Mouse (Mus musculus) heart, embryonic 12.5 days (tissue): ENCODE data around the gene Gm49355. TPM values are rescaled to one million over a fixed set of nuclear protein-coding genes. Genes with fewer than 3 reads are reported as not detected.
"Not testable (repeated sequence)": the region's sequence is repeated elsewhere in the genome, so short reads cannot be mapped to it uniquely, and the experiment has no call there.

ENCODE experiments used
- ATAC-seq: fragments of 200-750 bp; cut with Nextera tagmentation; 2 replicates; pipeline ENCODE4 v1.8.0; 2017; ENCODE audit warnings: moderate TSS enrichment, moderate library complexity; ENCODE audit not compliant: insufficient number of reproducible peaks, low FRiP score
- H3K27ac ChIP-seq: fragments of 300-500 bp; sonication (generic); 2 replicates; pipeline ENCODE4 v1.5.1; 2016; ENCODE audit warnings: mild to moderate bottlenecking, moderate library complexity; ENCODE audit not compliant: poor library complexity, severe bottlenecking
- H3K27me3 ChIP-seq: fragments of 300-500 bp; sonication (generic); replicated peaks from 2 replicates; pipeline ENCODE4 v1.6.1; 2016; ENCODE audit warnings: mild to moderate bottlenecking, moderate library complexity
- H3K36me3 ChIP-seq: fragments of 300-500 bp; sonication (generic); 2 replicates; pipeline ENCODE4 v1.6.1; 2016; ENCODE audit warnings: mild to moderate bottlenecking, moderate library complexity
- H3K4me1 ChIP-seq: fragments of 300-500 bp; sonication (generic); replicated peaks from 2 replicates; pipeline ENCODE4 v1.6.1; 2016; ENCODE audit warnings: mild to moderate bottlenecking
- H3K4me2 ChIP-seq: fragments of 300-500 bp; sonication (generic); 2 replicates; pipeline ENCODE4 v1.6.1; 2016; ENCODE audit warnings: mild to moderate bottlenecking, moderate library complexity
- H3K4me3 ChIP-seq: fragments of 300-500 bp; sonication (generic); 2 replicates; pipeline ENCODE4 v1.5.1; 2016; ENCODE audit warnings: mild to moderate bottlenecking
- H3K9ac ChIP-seq: fragments of 300-500 bp; sonication (generic); 2 replicates; pipeline ENCODE4 v1.6.1; 2016; ENCODE audit warnings: mild to moderate bottlenecking, moderate library complexity
- H3K9me3 ChIP-seq: fragments of 300-500 bp; sonication (generic); replicated peaks from 2 replicates; pipeline ENCODE4 v1.6.1; 2016; ENCODE audit warnings: mild to moderate bottlenecking, moderate library complexity
- WGBS: fragments of 180-500 bp; shearing (Covaris S2); methylation state at CpG from one replicate; pipeline ENCODE4 v1.1.7; 2016; 5-methylcytosine and 5-hydroxymethylcytosine counted together
- polyA plus RNA-seq: library from polyadenylated mRNA; unstranded; fragments of >200 nt; fragmentation: Nextera tagmentation; extraction: Ambion mirVana; gene quantifications from 2 replicates; pipeline ENCODE4 v1.2.1, GENCODE M21; 2016

Gm49355 gene
- polyA plus RNA-seq = 0.14 and 0.18 TPM in 2 replicates

GRCm38 (mm10) chr14:12283641-12284040 lies at the start of gene Gm49355:
Gene Gm49355, plus strand, starts transcription at chr14:12283976.
- no peak for ATAC-seq

GRCm38 (mm10) chr14:12243726-12244125 lies 40.0 kb upstream of the Gm49355 start:
- H3K4me2 ChIP-seq = no peak overlapping the region
- H3K4me1 ChIP-seq = no peaks in the 10 kb centered on the region
- 59% methylated on average over 4 of the region's 4 CpGs for WGBS
- ATAC-seq = no peak
- H3K36me3 ChIP-seq = peaks cover 4% of the 10 kb centered on the region; the same call in 1 of the 2 replicates
- no peak overlapping the region for H3K27ac ChIP-seq
- no peak overlapping the region for H3K4me3 ChIP-seq
- H3K9ac ChIP-seq = no peak overlapping the region
- H3K9me3 ChIP-seq = no peaks in the 10 kb centered on the region
- H3K27me3 ChIP-seq = no peaks in the 10 kb centered on the region

More at GRCm38 (mm10) chr14:12283641-12284040, at the start of gene Gm49355:
- no peaks in the 10 kb centered on the region for H3K36me3 ChIP-seq
- H3K4me1 ChIP-seq = no peaks in the 10 kb centered on the region
- H3K9ac ChIP-seq = peak within 1 kb of the TSS; percentile 78
- peak within 1 kb of the TSS; percentile 87 for H3K4me2 ChIP-seq
- H3K27ac ChIP-seq = peak within 1 kb of the TSS; percentile 89
- 84% methylated on average over 6 of the region's 6 CpGs for WGBS
- peak within 1 kb of the TSS; percentile 65 for H3K4me3 ChIP-seq
- H3K27me3 ChIP-seq = peaks cover 5% of the 10 kb centered on the region; the same call in 1 of the 2 replicates
- H3K9me3 ChIP-seq = no peaks in the 10 kb centered on the region

DNA sequence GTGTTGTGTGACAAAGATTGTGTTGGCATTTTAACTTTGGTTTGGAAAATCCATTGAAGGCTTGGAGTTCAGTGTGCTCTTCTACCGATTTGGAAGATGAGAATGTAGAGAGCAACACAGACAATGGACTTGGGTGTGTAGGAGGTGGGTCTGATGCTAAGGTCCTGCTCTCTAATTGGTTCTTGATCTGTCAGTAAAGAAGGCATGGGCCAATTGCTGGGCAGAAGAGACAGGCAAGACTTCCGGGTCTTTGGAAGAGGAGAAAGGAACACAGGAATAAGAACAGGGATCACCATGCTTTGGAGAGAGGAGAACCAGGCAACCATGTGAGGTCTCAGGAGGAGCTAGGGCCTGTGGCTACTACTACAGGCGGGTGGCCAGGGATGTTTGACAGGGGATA lies 7.7 kb upstream of the Gm49355 start:
- Histone ChIP-seq H3K4me2 (no peak overlapping the region), H3K4me1 (no peaks in the 10 kb centered on the region), H3K9me3 (no peaks in the 10 kb centered on the region), H3K36me3 (no peaks in the 10 kb centered on the region), H3K27ac (no peak overlapping the region), H3K9ac (no peak overlapping the region), H3K4me3 (no peak overlapping the region), H3K27me3 (no peaks in the 10 kb centered on the region)
- WGBS = 53% methylated on average over 3 of the region's 3 CpGs
- no peak for ATAC-seq

- no peaks in the 10 kb centered on the region for H3K4me1 ChIP-seq
- peaks cover 4% of the 10 kb centered on the region; the same call in 1 of the 2 replicates for H3K36me3 ChIP-seq
- peak within 1 kb of the TSS; percentile 89 for H3K27ac ChIP-seq
- peaks cover 5% of the 10 kb centered on the region; the same call in 1 of the 2 replicates for H3K27me3 ChIP-seq
- peak within 1 kb of the TSS; percentile 87 for H3K4me2 ChIP-seq
- H3K4me3 ChIP-seq = peak within 1 kb of the TSS; percentile 65
- no peaks in the 10 kb centered on the region for H3K9me3 ChIP-seq
- peak; percentile 96 for ATAC-seq
- 2% methylated on average over 48 of the region's 48 CpGs for WGBS
- peak within 1 kb of the TSS; percentile 78 for H3K9ac ChIP-seq
These were observed 551 bp downstream of the Gm49355 start, which contains the start of gene 3830406C13Rik for GRCm38 (mm10) chr14:12284141-12284912. Gene 3830406C13Rik, plus strand, starts transcription at chr14:12284173.

GRCm38 (mm10) chr14:12289747-12290146 lies 6.0 kb downstream of the Gm49355 start:
- H3K4me2 ChIP-seq, H3K4me1 ChIP-seq, ATAC-seq: not testable (repeated sequence)

DNA sequence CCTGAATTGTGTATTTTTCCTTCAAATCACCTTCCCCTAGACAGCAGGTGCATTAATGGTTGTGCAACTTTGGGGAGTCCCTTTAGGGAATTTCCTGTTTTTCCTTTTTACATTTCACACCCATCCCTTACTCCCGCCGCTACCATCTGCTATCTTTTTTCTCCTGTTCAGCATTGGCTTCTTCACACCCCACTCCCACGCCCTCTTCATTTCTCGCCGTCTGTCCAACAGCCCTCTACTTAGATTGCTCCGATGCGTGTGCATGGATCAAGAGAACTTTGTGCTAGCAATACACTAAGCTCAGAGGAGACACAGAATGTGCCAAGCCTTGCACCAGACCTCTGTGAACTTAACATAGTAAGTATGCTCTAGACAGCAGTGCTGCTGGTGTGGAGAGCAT lies 12.6 kb downstream of the Gm49355 start:
- Histone ChIP-seq H3K27ac (no peak overlapping the region), H3K4me2 (no peak overlapping the region), H3K4me3 (no peak overlapping the region), H3K4me1 (no peaks in the 10 kb centered on the region), H3K36me3 (peaks cover 10% of the 10 kb centered on the region), H3K9ac (no peak overlapping the region), H3K9me3 (no peaks in the 10 kb centered on the region), H3K27me3 (no peaks in the 10 kb centered on the region)
- WGBS = 80% methylated on average over 7 of the region's 7 CpGs
- ATAC-seq = no peak

More at GRCm38 (mm10) chr14:12289747-12290146, 6.0 kb downstream of the Gm49355 start:
- not testable (repeated sequence) for H3K9ac ChIP-seq, H3K27ac ChIP-seq, H3K9me3 ChIP-seq, H3K27me3 ChIP-seq, H3K4me3 ChIP-seq, H3K36me3 ChIP-seq

DNA sequence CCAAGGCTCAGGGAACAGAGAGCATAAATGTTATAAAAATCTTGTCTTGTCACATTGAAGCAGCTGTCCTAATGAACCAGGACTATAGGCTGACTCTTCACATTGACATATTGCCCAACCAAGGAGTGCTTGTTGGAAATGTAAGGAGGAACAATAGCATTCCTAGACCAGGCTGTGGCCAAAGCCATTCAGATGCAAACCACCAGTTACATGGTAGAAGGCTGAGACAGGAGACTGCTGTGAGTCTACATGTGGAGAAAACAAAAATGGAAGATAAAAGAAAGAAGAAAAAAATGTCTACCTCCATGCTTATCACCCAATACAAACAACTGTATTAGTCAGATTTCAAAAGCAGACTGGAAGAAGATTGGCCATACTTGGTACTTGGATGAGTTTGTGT lies 15.4 kb downstream of the Gm49355 start:
- Histone ChIP-seq H3K4me3 (no peak overlapping the region), H3K4me1 (no peaks in the 10 kb centered on the region), H3K27ac (no peak overlapping the region), H3K4me2 (no peak overlapping the region), H3K27me3 (no peaks in the 10 kb centered on the region), H3K9ac (no peak overlapping the region), H3K36me3 (peaks cover 13% of the 10 kb centered on the region), H3K9me3 (no peaks in the 10 kb centered on the region)
- ATAC-seq = no peak

DNA sequence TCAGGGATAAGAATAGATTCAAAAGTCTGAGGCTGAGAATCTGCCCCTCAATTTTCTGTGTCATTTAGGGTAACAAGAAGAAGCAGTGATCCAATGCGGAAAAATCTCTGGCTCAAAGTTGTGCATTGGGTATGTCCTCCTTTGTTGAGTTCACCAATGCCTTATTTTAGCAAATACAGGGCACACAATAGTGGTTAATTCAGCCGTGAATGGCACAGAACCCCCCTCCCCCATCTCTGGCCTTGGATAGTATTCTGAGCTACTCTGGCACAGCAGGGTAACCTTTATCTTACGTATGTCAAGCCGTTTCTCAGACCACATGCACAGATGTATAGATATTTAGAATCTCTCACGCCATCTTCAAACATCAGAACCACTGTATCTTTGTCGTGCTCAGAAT lies 15.9 kb downstream of the Gm49355 start:
- no peaks in the 10 kb centered on the region for H3K4me1 ChIP-seq
- ATAC-seq = no peak
- H3K4me2 ChIP-seq = no peak overlapping the region
- H3K9ac ChIP-seq = no peak overlapping the region
- no peak overlapping the region for H3K4me3 ChIP-seq
- H3K27ac ChIP-seq = no peak overlapping the region
- no peaks in the 10 kb centered on the region for H3K9me3 ChIP-seq
- peaks cover 13% of the 10 kb centered on the region for H3K36me3 ChIP-seq
- H3K27me3 ChIP-seq = no peaks in the 10 kb centered on the region
- WGBS = 73% methylated on average over 6 of the region's 6 CpGs

DNA sequence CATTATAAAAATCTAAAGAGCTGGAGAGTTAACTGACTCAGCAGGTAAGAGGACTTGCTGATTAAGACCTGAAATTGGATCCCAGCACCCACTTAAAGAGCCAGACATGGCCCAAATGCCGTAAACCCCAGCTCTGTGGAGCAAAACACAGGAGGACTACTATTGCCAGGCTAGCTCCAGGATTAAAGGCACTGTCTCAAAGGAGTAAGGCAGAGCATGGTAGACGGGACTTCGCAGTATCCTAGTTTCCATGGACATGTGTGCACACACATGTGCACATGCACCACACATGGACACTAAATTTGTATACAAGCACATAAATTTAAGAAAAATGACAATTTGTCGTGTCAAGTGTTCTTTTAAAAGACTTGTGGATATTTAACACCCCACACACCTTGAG lies 16.5 kb downstream of the Gm49355 start:
- Histone ChIP-seq H3K4me1 (0 out of 2 replicates have a peak, but pooled peaks cover 3% of the 10 kb centered on the region), H3K4me3 (no peak overlapping the region), H3K9me3 (no peaks in the 10 kb centered on the region), H3K9ac (no peak overlapping the region), H3K36me3 (peaks cover 13% of the 10 kb centered on the region), H3K4me2 (no peak overlapping the region), H3K27ac (no peak overlapping the region), H3K27me3 (no peaks in the 10 kb centered on the region)
- 72% methylated on average over 4 of the region's 4 CpGs for WGBS
- ATAC-seq = no peak

- Histone ChIP-seq H3K9ac (no peak overlapping the region), H3K36me3 (peaks cover 13% of the 10 kb centered on the region), H3K27ac (no peak overlapping the region), H3K9me3 (no peaks in the 10 kb centered on the region), H3K4me2 (no peak overlapping the region), H3K4me3 (no peak overlapping the region), H3K27me3 (no peaks in the 10 kb centered on the region), H3K4me1 (0 out of 2 replicates have a peak, but pooled peaks cover 4% of the 10 kb centered on the region)
- no peak for ATAC-seq
- 73% methylated on average over 3 of the region's 3 CpGs for WGBS
These were observed 16.9 kb downstream of the Gm49355 start for GRCm38 (mm10) chr14:12300677-12301076.

GRCm38 (mm10) chr14:12303106-12303505 lies 19.3 kb downstream of the Gm49355 start:
- Histone ChIP-seq H3K27ac (no peak overlapping the region), H3K4me1 (0 out of 2 replicates have a peak, but pooled peaks cover 4% of the 10 kb centered on the region), H3K4me3 (no peak overlapping the region), H3K4me2 (no peak overlapping the region), H3K27me3 (no peaks in the 10 kb centered on the region), H3K9me3 (no peaks in the 10 kb centered on the region), H3K9ac (no peak overlapping the region), H3K36me3 (peaks cover 12% of the 10 kb centered on the region)
- no peak for ATAC-seq
- 91% methylated on average over 2 of the region's 2 CpGs for WGBS
